Mouse (Mus musculus) hindbrain, embryonic 13.5 days (tissue): Measurements from ENCODE around the gene Gstm2. TPM values are rescaled to one million over a fixed set of nuclear protein-coding genes. Genes with fewer than 3 reads are reported as not detected.

Experiments used
- polyA plus RNA-seq: library from polyadenylated mRNA; unstranded; fragments of >200 nt; fragmentation: Nextera tagmentation; extraction: Ambion mirVana; gene quantifications from 2 replicates; pipeline ENCODE4 v1.2.1, GENCODE M21; 2015

The Gstm2 gene
- polyA plus RNA-seq, 1 experiment from 2014 or later, result 10.0 TPM

Other genes with a start within 250 kb of the Gstm2 start
- gene Csf1, start 226.0 kb downstream of the Gstm2 start, polyA plus RNA-seq, result 6.3 and 6.5 TPM in 2 replicates
- gene Eps8l3, start 109.2 kb downstream of the Gstm2 start, polyA plus RNA-seq, result not detected in 2 replicates
- gene Gstm5, start 90.6 kb downstream of the Gstm2 start, polyA plus RNA-seq, result 230 and 243 TPM in 2 replicates
- gene Gstm7, start 54.6 kb downstream of the Gstm2 start, polyA plus RNA-seq, result 82.5 and 85.8 TPM in 2 replicates
- gene Gstm6, start 42.7 kb downstream of the Gstm2 start, polyA plus RNA-seq, result 7.7 and 8.5 TPM in 2 replicates
- gene Gstm3, start 17.2 kb downstream of the Gstm2 start, polyA plus RNA-seq, result 0.17 TPM in 1 of 2 replicates, not detected in the other
- gene Gstm1, start 31.5 kb upstream of the Gstm2 start, polyA plus RNA-seq, result 53.7 and 54.2 TPM in 2 replicates
- gene Gstm4, start 58.4 kb upstream of the Gstm2 start, polyA plus RNA-seq, result 15.2 and 15.4 TPM in 2 replicates
- 50.9 and 52.4 TPM in 2 replicates for gene Ampd2, start 100.2 kb upstream of the Gstm2 start, polyA plus RNA-seq
- 0.10 and 0.43 TPM in 2 replicates for gene Gnat2, start 106.3 kb upstream of the Gstm2 start, polyA plus RNA-seq
- 146 and 148 TPM in 2 replicates for gene Gnai3, start 159.7 kb upstream of the Gstm2 start, polyA plus RNA-seq
- gene Gpr61, start 168.4 kb upstream of the Gstm2 start, polyA plus RNA-seq, result 3.0 and 3.5 TPM in 2 replicates
- gene Amigo1, start 199.9 kb upstream of the Gstm2 start, polyA plus RNA-seq, result 12.0 and 13.8 TPM in 2 replicates
- gene Cyb561d1, start 214.8 kb upstream of the Gstm2 start, polyA plus RNA-seq, result 3.5 and 4.3 TPM in 2 replicates
- 26.2 and 27.1 TPM in 2 replicates for gene Atxn7l2, start 224.5 kb upstream of the Gstm2 start, polyA plus RNA-seq
- gene Sypl2, start 240.2 kb upstream of the Gstm2 start, polyA plus RNA-seq, result 0.34 and 0.43 TPM in 2 replicates